Mouse (Mus musculus) hindlimb bud, embryonic 11.5 days (tissue): Measurements from ENCODE around the gene Wasl.

Experiments used
- DNase-seq: peaks from one replicate; pipeline ENCODE4 v3.0.0-alpha.2; 2012; ENCODE audit warnings: low read depth, low spot score; ENCODE audit errors: extremely low spot score

The Wasl gene

GRCm38 (mm10) chr6:24605631-24606030 is 59.2 kb downstream of the Wasl start:
- DNase-seq = no peak

- DNase-seq = no peak
These were observed 60.5 kb downstream of the Wasl start for GRCm38 (mm10) chr6:24604289-24604688.

DNA sequence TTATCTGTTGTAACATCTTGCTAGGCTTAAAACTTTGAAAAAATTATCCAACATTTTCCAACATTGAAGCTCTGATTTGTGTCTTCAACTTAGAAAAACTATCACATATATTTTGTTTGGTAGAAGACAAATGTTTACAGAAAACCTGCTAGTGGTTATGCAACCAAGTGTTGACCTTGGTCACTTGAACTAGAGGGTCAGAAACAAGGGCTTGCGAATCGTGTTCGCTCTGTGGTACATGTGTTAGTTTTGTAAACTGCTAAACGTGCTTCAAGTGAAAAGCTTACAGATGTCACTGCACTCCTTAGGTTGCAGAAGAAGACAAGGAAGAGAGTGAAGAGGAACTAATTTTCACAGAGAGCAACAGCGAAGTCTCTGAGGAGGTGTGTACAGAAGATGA is 61.8 kb downstream of the Wasl start:
- DNase-seq = no peak

- DNase-seq = no peak
These were observed 62.5 kb downstream of the Wasl start for GRCm38 (mm10) chr6:24602351-24602750.

- no peak for DNase-seq
These were observed 63.1 kb downstream of the Wasl start for GRCm38 (mm10) chr6:24601668-24602067.

GRCm38 (mm10) chr6:24600726-24601125 is 64.1 kb downstream of the Wasl start:
- DNase-seq = no peak

DNA sequence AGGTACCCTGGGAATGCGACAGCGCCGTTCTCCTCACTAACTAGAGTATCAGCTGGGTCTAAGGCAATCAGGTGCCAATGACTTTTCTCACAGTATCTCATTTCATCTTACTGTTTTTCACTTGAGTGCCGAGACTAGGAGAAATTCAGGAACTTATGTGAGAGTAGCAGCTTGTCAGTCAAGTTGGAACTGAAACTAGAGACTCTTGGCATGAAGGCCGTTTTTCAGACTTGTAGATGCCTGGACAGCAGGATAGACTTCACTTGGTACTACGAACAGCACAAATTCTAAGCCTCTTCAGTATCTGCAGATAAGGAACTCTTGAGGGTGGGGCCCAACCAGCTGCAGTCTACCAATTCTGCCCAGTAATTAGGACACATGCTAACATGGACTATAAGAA is 64.7 kb downstream of the Wasl start:
- no peak for DNase-seq

DNA sequence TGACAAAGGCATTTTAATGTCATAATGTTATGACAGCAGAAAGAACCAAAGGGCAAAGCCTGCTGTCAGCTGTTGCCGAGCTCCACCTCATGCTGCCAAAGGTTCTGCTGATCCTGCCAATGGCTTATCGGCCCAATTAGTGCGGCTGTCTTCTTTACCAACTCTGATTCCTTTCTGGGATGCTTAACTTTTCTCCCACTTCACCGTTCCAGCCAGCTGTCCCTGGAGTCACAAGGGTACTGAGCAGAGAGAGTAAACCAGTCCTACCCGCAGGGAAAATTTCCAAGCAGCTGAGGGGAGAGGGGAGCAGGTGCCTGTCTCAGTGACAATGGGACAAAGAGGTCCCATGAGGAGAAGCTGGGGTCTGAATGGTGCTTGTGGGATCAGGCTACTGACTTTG is 65.2 kb downstream of the Wasl start:
- DNase-seq = no peak

GRCm38 (mm10) chr6:24599179-24599578 is 65.6 kb downstream of the Wasl start:
- no peak for DNase-seq

GRCm38 (mm10) chr6:24597500-24597899 is 67.3 kb downstream of the Wasl start, which contains the start of gene Lmod2:
Lmod2 (plus strand) TSS chr6:24597762.
- DNase-seq = no peak

DNA sequence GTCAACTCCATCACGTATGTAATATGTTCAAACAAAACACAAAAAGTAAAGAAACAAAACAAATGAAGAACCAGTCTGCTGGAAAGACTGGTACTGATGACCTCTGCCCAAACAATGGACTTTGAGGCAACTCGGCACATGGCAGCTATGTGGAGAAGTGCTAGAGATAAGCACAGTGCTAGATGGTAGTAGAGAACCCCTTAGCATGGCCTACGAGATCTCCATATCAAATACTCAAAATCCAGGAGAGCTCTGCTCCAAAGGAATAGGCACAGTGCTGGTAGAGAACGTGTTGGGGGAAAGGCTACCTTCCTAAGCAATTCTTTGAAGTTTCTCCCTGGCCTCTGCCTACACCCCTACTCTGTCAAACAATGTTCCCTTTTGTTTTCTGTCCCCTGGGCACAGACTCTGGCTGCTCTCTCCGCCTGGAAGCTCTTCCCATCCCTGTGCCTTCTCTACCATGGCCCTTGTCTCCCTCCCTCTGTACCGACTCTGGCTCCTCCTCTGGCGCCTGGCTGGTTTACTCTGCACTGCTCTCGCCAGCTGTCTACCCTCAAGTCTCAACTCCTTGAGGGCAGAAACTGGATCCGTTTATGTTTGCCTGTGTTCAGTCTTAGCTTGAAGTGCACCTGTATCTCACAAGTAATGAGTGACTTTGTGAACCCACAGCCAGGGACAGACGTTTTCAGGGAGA is 73.1 kb downstream of the Wasl start:
- DNase-seq = no peak

GRCm38 (mm10) chr6:24590282-24590681 is 74.5 kb downstream of the Wasl start:
- DNase-seq = no peak

GRCm38 (mm10) chr6:24586885-24587284 is 77.9 kb downstream of the Wasl start:
- DNase-seq = no peak

GRCm38 (mm10) chr6:24585431-24586310 is 79.1 kb downstream of the Wasl start:
- DNase-seq = no peak

GRCm38 (mm10) chr6:24583456-24583855 is 81.4 kb downstream of the Wasl start:
- no peak for DNase-seq

- DNase-seq = no peak
These were observed 91.5 kb downstream of the Wasl start for GRCm38 (mm10) chr6:24573319-24573718.

DNA sequence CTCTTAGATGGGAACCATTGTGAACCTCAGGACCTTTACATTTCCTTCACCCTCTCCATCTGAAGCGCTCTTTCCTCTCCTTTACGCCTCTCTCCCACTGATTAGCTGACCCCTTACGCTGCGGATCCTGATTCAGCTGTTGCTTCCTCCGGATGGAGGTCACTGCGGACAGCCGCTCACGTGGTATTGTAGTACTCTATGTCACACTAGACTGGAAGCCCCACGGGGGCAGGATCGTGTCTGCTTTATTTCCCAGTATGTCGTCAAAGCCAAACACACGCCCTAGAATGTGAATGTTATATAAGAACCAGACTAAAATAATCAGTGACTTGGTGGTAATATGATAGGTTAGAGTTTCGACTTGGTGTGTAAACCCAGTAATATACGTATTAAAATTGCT is 92.4 kb downstream of the Wasl start:
- no peak for DNase-seq

- DNase-seq = no peak
These were observed 93.7 kb downstream of the Wasl start for GRCm38 (mm10) chr6:24571126-24571525.

DNA sequence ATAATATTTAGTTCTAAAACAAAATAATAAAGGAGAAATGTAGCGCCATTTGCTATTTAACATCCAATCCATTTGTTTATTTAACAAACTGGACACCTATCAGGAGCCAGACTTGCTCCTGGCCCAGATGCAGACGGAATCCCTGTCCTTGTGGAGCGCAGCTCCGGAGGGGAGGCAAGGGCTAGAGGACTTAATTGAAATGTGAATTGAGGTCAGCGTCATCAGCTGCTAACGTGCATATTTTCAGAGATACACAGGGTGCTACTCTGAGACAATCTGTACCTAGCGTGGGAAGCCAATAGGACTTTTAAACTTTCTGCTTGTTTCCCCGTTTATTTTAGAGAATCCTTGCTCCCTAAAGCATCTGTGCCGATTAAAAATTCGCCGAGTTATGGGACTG is 94.5 kb downstream of the Wasl start:
- DNase-seq = no peak

- no peak for DNase-seq
These were observed 95.1 kb downstream of the Wasl start for GRCm38 (mm10) chr6:24569711-24570110.

- no peak for DNase-seq
These were observed 95.8 kb downstream of the Wasl start for GRCm38 (mm10) chr6:24568963-24569362.

GRCm38 (mm10) chr6:24564886-24565285 is 99.9 kb downstream of the Wasl start:
- no peak for DNase-seq
